Mouse (Mus musculus): ENCODE results near the gene Unc45a. TPM values are rescaled to one million over a fixed set of nuclear protein-coding genes. Genes with fewer than 3 reads are reported as not detected.

Gene Unc45a
- total RNA-seq, 2 experiments from 2014 or later: 43.6 to 53.5 TPM

DNA sequence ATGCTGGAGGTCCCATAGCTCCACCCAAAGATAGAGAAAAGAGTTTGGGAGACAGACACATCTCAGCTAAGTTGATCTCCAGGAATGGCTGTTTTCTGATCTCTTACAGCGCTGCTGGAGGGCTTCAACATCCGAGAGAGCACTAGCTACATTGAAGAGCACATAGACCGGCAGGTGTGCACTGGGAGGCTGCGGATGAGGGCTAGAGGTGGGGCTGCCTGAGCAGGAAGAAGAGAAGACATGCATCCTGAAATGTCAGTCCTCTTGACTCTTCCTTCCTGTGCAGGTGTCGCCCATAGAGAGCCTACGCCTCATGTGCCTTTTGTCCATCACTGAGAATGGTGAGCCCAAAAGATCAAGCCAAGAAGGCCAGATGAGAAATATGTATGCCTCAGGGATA lies 55.1 kb downstream of the Unc45a start:
- no peak for DNase-seq (ENCODE audit: low spot score in 2 of 2)

DNA sequence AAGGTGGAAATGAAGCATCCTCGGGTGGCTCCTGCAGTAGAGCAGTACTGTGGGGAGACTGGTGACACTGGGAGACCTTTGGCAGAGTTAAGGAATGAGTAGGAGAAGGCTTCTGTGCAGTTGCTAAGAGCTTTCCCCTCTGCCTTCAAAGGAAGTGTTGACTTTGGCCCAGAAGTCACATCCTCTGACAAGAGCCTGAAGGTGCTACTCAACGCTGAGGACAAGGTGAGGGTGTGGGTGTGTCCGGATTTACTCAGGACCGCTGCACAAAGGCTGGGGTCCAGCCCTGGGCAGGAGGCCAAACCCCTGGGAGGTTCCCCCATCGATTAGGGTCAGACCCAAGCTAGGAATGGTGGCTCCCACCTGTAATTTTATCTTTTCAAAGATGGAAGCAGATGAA lies 56.4 kb downstream of the Unc45a start:
- DNase-seq (ENCODE audit: low spot score in 2 of 2): no peak

GRCm38 (mm10) chr7:80283226-80283918 lies 57.4 kb downstream of the Unc45a start:
- no peak for DNase-seq (ENCODE audit: low spot score in 2 of 2)

- DNase-seq (ENCODE audit: low spot score in 2 of 2): no peak
These were observed 59.2 kb downstream of the Unc45a start for GRCm38 (mm10) chr7:80281646-80282045.

DNA sequence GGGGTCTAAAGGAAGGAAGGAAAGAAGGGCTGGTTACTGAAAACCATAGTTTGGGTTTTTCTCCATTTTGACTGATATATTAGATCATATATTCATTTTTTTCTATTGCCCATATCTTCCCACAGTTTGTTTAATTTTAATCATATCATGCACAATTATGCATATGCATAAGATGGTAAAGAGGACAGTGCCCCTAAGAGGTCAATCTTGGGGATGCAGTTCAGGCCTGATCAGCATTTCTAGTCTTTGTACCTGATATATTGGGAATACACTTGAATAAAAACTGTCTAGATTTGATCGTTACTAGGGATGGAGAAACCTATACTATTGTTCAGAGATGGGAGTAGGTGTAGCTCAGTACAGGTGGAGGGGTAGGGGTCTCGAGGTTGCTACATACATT lies 59.8 kb downstream of the Unc45a start:
- DNase-seq (ENCODE audit: low spot score in 2 of 2): no peak

DNA sequence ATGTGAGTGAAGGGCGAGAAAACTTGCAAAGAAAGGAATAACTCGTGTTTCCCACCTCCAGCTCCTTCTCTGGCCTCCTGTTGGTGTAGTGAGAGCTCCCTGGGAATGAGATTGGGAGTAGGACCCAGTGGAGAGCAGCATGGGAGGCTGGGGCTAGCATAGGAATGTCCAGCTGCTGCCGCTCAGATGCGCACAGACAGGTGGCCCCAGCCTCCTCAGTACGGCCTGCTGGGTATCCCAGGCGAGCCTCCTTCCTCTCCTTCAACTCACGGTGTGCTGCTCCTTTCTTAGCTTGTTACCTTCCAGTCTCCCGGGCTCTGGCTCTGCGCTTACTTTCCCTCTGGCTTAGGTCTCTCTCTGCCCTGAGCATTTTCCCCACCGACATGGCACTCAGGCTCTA lies 60.8 kb downstream of the Unc45a start:
- DNase-seq (ENCODE audit: low spot score in 2 of 2): no peak

DNA sequence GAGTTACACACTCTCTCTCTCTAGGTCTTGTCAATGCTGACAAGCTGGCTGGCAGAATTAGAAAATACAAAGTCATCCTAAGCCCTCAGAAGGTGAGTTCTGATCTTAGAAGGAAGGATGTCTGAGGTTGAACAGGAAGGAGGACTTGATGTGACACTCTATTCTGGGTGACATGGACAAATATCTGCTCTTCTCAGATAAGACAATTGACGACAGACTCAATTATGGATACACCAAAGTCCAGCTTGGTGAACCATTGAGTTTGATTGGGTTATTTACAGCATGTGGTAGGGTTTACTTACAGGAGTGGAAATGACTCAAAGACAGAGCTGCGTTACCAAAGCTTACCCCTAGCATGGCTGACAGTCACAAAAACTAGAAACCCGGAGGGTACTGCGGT lies 64.4 kb downstream of the Unc45a start:
- no peak for DNase-seq (ENCODE audit: low spot score in 2 of 2)

Other genes starting within 250 kb of the Unc45a start
- 100 to 1,000 TPM; 275 to 289 TPM for gene Idh2, start 225.6 kb downstream of the Unc45a start, total RNA-seq (2021)
- gene Sema4b, start 154.2 kb downstream of the Unc45a start, total RNA-seq (2021): 10 to 100 TPM; 62.1 to 66.9 TPM
- 10 to 100 TPM; 50.5 to 52.1 TPM for gene Cib1, start 108.2 kb downstream of the Unc45a start, total RNA-seq (2021)
- gene Gdpgp1, start 108.1 kb downstream of the Unc45a start, total RNA-seq (2021): 1 to 10 TPM; 5.0 to 5.1 TPM
- 1 to 10 TPM; 3.2 to 4.5 TPM for gene Ttll13, start 94.6 kb downstream of the Unc45a start, total RNA-seq (2021)
- 10 to 100 TPM; 52.0 to 58.2 TPM for gene Ngrn, start 79.8 kb downstream of the Unc45a start, total RNA-seq (2021)
- gene Vps33b, start 71.4 kb downstream of the Unc45a start, total RNA-seq (2021): 10 to 100 TPM; 20.1 to 22.9 TPM
- 10 to 100 TPM; 54.3 to 63.7 TPM for gene Prc1, start 46.6 kb downstream of the Unc45a start, total RNA-seq (2021)
- gene Rccd1, start 16.6 kb downstream of the Unc45a start, total RNA-seq (2021): 10 to 100 TPM; 15.8 to 20.5 TPM
- gene Hddc3, start 2.1 kb upstream of the Unc45a start, total RNA-seq (2021): 10 to 100 TPM; 41.8 to 42.4 TPM
- 100 to 1,000 TPM; 106 to 111 TPM for gene Man2a2, start 30.4 kb upstream of the Unc45a start, total RNA-seq (2021)
- 10 to 100 TPM; 19.3 to 21.1 TPM for gene Fes, start 46.9 kb upstream of the Unc45a start, total RNA-seq (2021)
- gene Furin, start 64.4 kb upstream of the Unc45a start, total RNA-seq (2021): 100 to 1,000 TPM; 137 to 140 TPM
- 10 to 100 TPM; 13.9 to 18.0 TPM for gene Blm, start 194.1 kb upstream of the Unc45a start, total RNA-seq (2021)

All from adrenal gland, postnatal 4 days (tissue).